Mouse (Mus musculus) large intestine, adult 2 months (tissue): Measurements from ENCODE around the gene Ckap4. TPM values are rescaled to one million over a fixed set of nuclear protein-coding genes. Genes with fewer than 3 reads are reported as not detected.

Experiments used
- DNase-seq: peaks from one replicate; pipeline ENCODE4 v3.0.0-alpha.2; 2012; ENCODE audit warnings: low read depth, low spot score
- WGBS: fragments of 180-500 bp; shearing (Covaris S2); methylation state at CpG from one replicate; pipeline ENCODE4 v1.1.7; 2018; 5-methylcytosine and 5-hydroxymethylcytosine counted together
- polyA plus RNA-seq: library from polyadenylated mRNA; depleted of rRNA; stranded (reverse); fragments of >200 nt; gene quantifications from 2 replicates; pipeline ENCODE4 v1.2.3, GENCODE M21; 2012; rRNA removed

Ckap4 gene
- polyA plus RNA-seq, result 15.0 and 15.9 TPM in 2 replicates

DNA sequence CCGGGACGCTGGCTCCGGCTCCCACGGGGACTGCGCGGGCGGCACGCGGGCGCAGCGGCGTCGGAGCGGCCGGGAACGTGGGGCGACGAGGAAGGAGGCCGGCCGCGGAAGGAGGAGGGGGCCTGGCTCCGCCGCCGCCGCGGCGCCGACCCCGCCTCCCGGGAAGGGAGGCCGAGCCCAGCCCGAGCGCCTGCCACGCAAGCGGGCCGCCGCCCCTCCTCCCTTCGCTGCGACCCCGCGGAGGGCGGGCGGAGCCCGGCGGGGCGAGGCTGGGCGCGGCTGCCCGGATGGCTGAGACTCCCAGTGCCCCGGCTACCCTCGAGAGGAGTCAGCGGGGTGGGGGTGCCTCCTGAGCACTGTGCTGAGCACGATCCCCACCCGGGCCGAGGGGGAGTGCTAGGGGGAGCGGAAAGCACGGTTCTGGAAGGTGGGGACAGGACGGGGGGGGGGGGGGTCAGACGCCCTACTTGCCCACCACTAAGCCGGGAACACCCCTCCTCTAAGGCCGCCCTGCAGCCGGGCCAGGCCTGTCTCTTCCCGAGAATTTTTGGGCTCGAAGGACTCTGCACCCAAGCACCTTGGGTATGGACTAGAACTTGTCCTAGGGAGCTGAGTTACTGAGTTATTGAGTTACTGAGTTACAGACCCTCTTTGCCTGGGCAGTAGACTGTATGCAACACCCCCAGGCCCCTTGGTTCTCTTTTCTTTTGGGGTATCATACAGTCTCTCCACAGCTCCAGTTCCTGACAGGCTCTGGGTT lies at the start of gene Ckap4:
Gene Ckap4 (minus strand): TSS at position 151 of the 760 bp plus-strand sequence.
- WGBS, result 2% methylated on average over 61 of the region's 64 CpGs
- DNase-seq, result no peak

GRCm38 (mm10) chr10:84582236-84582635 lies 48.4 kb upstream of the Ckap4 start:
- WGBS, result 91% methylated on average over 7 of the region's 7 CpGs
- DNase-seq, result no peak

GRCm38 (mm10) chr10:84581191-84581590 lies 47.3 kb upstream of the Ckap4 start:
- 67% methylated on average over 8 of the region's 8 CpGs for WGBS
- DNase-seq, result no peak

GRCm38 (mm10) chr10:84579527-84579926 lies 45.7 kb upstream of the Ckap4 start:
- 90% methylated on average over 2 of the region's 2 CpGs for WGBS

DNA sequence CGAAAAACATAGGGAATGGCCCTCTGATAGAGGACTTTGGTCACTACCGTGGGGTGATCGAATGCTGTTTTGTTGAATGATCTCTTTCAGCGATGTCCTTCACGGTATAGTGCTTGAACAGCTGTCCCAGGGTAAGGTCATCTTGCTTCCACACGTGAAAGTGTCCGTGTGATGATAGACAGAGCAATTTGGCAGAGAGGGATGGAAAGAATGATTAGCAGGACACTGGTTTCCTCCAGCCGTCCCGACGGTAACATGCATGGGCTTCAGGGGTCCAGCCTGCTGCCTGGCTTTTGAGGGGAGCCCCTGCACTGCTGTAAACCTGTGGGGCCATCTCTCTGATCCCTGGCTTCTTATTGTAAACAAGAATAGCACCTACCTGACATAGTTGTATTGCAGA lies 44.9 kb upstream of the Ckap4 start:
- 81% methylated on average over 10 of the region's 10 CpGs for WGBS

More at GRCm38 (mm10) chr10:84579527-84579926, 45.7 kb upstream of the Ckap4 start:
- no peak for DNase-seq

DNA sequence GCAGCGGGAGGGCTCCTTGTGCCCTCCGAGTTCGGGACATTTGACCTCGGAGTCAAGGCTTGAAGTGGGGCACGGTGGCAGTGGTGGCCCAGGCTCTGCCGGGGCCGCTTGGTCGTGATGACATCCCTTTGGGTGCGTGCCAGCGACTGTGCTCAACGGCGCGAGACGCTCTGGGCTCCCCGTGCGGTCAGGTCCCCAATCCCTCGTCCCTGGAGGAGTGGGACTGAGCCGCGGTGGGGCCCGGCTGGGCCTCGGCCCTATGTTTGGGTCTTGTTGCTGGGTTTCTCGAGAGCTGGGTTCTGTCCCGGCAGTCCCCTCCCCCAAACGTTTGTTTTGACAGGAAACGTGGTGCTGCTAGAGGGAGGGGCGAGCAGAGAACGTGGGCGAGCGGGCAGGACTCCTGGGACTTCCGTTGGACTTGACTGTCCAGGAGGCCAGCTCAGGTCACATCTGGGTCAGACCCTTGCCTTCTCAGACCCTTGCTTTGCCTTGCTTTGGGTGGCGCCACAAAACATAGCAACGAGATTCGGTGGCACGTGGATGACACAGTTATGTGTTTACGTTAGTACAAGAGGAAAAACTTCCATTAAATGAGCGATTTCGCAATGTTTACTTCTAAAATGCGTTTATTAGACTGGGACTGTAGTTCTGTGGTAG lies 43.3 kb upstream of the Ckap4 start:
- WGBS, result under 1% methylated on average over 38 of the region's 38 CpGs
- DNase-seq, result peak; percentile 33

More for the DNA sequence above, 44.9 kb upstream of the Ckap4 start:
- DNase-seq, result no peak

DNA sequence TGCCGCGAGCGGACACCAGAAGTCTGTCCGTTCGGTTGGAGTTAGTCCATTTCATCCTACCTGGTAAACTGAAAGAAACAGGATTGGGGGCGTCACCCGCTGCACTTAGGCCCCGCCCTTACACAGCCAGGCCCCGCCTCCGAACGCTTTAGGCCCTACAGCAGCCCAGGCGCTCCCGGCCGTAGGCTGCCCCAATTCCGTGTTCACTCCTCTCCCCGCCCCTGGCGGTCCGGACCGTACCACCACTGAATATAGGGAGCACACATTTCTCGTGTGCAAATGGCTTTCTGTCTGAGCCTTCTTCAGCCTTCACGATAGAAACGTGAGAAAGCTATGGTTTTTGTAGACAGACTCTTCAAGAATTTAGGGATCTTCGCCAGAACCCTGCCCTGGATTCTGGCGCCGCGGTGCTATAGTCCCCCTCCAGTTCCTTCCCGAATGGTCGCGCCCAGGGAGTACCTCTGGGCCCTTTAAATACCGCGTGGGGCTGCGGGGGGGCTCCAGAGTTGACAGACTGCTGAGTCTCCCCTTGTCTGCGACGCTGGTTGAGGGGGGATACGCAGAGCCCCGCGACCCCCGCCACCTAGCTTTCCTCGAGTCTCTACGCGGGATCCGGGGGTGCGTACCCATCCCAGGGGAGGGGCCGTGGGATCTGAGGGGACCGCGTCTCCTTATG lies 42.7 kb upstream of the Ckap4 start, which contains the start of gene Tcp11l2:
Gene Tcp11l2 (plus strand): TSS at position 232 of the 676 bp plus-strand sequence.
- peak; percentile 88 for DNase-seq
- under 1% methylated on average over 46 of the region's 46 CpGs for WGBS

GRCm38 (mm10) chr10:84576029-84576394 lies 42.1 kb upstream of the Ckap4 start:
- under 1% methylated on average over 14 of the region's 14 CpGs for WGBS
- DNase-seq, result no peak

DNA sequence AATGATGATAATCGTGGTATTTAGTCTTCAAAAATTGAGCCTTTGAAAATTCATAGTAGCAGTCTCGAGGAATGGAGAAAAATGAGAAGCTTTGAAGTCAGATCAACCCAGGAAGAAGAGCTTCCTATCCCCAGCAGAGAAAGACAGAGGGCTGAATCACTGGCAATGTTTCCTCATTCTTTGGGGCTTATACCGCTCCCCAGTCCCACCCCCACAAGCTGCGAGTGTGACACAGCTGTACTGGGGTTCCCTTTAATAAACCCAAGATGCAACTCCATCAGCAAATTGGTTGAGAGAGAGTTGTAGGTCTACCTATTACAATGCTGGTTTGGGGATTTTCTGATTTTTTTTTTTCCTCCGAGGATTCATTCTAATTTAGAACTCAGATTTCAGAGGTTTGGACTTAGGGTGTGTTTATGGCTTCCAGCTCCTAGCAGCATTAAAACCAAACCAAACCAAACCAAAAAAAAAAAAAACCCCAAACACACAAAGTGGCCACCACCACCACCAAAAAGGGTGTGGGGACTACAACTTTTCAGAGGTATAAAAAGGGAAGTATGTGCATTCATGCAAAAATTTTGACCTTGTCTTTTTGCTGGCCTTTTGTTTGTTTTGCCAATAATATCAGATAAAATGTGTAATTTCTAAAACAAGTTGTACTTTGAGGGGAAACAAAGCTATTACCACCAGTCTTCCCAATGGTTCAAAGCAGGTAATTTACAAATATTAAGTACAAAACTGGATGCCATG lies 40.0 kb upstream of the Ckap4 start:
- 53% methylated on average over 5 of the region's 5 CpGs for WGBS
- DNase-seq, result no peak

- no peak for DNase-seq
- 74% methylated on average over 10 of the region's 10 CpGs for WGBS
These were observed 37.3 kb upstream of the Ckap4 start for GRCm38 (mm10) chr10:84571052-84571639.

DNA sequence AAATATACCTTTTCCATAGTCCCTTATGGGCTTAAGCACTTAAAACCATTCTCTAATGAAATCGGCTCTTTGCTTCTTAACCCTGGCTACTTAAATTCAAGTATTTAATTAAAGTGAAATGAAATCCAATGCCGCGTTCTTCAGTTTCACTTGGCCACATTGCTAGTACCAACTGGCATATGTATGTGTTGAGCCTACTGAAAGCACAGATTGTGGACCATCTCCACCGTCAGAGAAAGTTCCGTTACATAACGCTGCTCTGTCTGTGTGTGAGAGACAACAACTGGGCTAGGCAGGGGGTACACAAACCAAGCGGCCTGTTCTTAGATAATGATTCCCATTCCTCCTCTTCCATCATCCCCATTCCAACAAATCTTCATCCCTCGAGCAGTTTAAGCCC lies 30.6 kb upstream of the Ckap4 start:
- DNase-seq, result no peak
- WGBS, result 91% methylated on average over 8 of the region's 8 CpGs

GRCm38 (mm10) chr10:84562567-84563554 lies 29.0 kb upstream of the Ckap4 start:
- no peak for DNase-seq
- 56% methylated on average over 13 of the region's 13 CpGs for WGBS

- DNase-seq, result no peak
- 73% methylated on average over 5 of the region's 5 CpGs for WGBS
These were observed 28.3 kb upstream of the Ckap4 start for GRCm38 (mm10) chr10:84562121-84562520.

DNA sequence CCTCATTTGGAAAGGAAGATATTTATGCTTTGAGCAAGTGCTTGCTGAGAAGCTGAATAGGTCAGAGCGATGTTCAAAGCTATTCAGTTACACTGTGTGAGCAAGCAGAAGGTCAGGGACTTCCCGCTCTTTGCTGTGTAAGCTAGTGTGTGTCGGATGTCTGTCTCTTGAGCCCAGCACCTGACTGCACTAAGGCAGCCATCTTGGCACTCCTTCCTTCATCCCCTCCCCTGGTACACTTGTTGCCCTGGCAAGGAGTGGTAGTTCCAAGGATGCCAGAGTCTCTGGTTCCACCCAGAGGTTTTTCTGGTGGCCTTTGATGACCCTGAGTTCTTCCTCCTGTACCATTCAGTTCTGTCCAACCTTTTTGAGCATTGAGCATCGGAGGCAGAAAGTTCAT lies 26.1 kb upstream of the Ckap4 start:
- 90% methylated on average over 4 of the region's 4 CpGs for WGBS
- DNase-seq, result no peak

DNA sequence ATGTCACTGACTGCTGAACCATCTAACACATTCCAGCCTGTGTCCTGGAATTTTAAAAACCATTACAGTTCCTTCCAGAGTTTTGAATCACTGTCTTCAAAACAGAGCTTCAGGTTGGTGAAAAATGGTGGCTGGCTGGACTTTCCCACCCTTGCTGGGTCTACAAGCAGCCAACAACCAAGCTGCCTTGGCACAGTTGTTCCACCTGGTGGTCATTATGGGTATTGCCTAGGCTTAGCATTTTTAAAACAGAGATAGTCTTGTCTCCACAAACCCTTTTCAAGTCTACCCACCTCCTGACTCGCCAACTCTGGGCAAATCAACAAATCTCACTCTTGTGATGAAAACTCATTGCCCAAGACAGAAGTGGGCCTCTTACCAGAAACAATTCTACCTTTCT lies 24.6 kb upstream of the Ckap4 start:
- DNase-seq, result no peak
- WGBS, result 100% methylated on average over 1 of the region's 1 CpGs

- WGBS, result 57% methylated on average over 2 of the region's 2 CpGs
- DNase-seq, result no peak
These were observed 22.3 kb upstream of the Ckap4 start for GRCm38 (mm10) chr10:84556120-84556519.

DNA sequence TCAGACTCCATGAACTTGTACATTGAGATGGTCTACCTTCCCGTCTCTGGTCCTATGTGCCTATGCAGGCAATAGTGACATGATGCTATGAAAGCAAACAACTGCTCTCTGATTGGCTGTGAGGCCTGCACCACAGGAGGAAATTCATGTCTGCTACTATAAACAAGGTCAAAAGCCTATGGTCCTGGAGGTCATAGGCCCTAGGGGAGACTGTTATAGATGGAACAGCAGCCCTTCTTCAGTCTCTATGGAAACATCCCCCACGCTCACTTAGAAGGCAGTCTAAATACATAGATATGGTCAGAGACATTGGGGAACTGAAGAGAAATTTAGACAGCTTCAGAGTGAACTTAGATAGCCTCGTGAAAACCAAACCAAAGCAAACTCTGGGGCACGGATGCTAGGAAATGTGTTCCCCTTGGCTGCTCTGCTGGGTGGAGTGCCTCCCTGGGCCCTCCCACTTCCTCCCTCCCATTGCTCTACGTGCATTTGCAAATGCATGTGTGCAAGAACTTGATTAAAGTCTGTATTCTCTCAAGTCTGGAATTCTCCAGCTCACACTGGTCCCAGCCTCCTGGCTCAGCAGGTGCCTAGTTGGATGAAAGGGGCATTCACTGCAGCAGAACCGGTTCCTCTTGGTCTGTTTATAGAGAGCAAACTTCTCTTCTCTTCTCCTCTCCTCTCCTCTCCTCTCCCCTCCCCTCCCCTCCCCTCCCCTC lies 20.6 kb upstream of the Ckap4 start:
- no peak for DNase-seq

DNA sequence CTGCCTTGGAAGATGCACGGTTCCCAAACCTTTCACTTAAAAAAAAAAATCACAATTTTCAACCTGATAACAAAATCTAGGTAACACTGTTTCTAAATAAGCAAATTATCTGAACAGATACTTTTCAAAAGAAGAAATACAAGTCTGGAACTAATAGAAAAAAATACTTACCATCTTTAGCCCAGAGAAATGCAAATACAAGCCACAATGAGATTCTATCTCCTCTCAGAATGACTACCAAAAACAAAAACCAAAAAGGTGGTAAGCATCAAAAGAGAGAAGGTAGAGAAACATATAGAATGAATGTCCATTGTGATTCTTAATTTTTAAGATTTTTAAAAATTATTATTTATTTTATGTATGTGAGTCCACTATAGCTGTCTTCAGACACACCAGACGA lies 18.6 kb upstream of the Ckap4 start:
- DNase-seq, result no peak
- 91% methylated on average over 2 of the region's 2 CpGs for WGBS

More for the DNA sequence above, 20.6 kb upstream of the Ckap4 start:
- WGBS, result 39% methylated on average over 6 of the region's 6 CpGs
